Mouse (Mus musculus) cerebellum, postnatal 25 days (tissue): ENCODE data around the gene Edil3.

Experiments
- DNase-seq, 2 experiments: peaks; one replicate each; pipeline ENCODE4 v3.0.0; 2021; ENCODE audit warnings: mixed read lengths in 2 of 2

Edil3 gene

DNA sequence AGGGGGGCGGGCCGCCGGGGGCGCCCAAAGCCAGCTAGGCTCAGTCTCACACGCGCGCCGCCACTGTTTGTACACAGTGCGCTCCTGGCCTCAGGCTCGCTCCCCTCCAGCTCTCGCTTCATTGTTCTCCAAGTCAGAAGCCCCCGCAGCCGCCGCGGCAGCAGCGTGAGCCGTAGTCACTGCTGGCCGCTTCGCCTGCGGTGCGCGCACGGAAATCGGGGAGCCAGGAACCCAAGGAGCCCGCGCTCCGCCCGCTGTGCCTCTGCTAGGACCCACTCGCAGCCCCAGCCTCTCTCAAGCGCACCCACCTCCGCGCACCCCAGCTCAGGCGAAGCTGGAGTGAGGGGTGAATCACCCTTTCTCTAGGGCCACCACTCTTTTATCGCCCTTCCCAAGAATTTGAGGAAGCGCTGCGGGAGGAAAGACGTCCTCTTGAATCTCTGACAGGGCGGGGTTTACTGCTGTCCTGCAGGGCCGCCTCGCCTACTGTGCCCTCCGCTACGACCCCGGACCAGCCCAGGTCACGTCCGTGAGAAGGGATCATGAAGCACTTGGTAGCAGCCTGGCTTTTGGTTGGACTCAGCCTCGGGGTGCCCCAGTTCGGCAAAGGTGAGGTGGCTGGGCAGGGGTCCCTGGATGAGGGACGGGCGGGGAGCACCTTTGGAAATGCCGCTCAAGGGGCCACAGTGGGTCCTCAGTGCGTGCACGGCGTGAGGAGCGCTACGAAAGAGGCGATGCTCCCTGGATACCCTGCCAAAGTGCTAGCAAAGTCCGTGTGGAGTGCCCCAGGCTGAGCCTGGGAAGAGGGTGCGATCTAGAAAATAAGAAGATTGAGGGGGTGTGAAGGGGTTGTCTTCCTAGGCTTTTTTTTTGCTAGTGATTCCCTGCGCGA lies at the start of gene Edil3:
TSS of gene Edil3 (plus strand) at position 33 of the 892 bp plus-strand sequence.
- peak; percentile 33 to 53 for DNase-seq

DNA sequence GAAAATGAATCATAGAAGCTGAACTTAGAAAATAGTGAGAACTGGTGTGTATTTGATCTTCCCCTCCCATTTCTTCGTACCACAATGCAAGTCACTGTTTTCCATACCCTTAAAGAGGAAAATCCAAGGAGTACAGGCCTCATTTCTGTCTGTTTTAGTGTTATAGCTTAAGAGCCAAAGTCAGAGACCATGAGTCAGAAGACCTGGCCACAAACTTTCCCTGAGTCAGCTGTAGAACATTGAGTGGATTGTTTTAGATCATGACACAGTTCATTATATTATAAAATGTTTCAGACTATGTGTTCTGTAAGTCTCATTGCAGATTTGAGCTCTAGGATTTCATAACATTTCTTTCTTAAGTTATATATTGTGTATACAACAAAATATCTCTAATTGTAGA lies 22.1 kb upstream of the Edil3 start:
- no peak for DNase-seq

DNA sequence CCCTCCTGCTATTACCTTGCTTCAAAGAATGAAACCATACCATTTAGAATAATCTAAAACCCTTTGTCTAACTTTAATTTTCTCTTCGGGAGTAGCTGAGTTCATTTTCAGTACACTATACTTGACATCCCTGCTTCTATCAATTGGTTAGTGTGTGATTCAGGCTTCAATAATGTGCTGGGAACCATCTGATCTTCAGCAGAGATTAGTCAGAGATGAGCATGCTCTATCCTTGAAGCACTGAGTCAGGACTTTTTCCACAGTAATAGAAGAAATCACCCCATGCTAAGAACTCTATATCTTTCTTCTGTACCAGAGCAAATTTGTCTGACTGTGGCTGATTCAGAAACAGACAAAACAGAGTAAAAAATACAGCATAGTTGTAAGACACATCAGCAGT lies 20.3 kb upstream of the Edil3 start:
- no peak for DNase-seq

DNA sequence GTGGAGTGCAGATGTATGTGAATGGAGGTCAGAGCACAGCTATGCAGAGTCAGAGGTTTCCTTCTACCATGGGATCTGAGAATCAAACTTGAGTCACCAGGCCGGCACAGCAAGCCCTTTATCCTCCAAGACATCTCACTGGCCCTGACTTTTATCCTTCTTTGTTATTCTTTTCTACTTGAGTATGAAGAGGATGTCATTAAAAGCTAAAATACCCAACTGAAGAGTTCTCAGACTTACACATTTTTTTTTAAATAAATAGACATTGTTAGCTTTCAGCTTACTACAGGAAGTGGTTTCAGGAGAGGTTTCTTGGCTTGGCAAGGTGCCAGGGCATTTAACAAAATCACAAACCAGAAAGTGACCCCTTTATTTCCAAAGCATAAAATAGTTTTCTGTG lies 15.4 kb upstream of the Edil3 start:
- DNase-seq = no peak

- no peak for DNase-seq
These were observed 15.0 kb upstream of the Edil3 start for GRCm38 (mm10) chr13:88806269-88806668.

- DNase-seq = no peak
These were observed 11.2 kb upstream of the Edil3 start for GRCm38 (mm10) chr13:88810097-88810496.

- DNase-seq = no peak
These were observed 475 bp upstream of the Edil3 start for GRCm38 (mm10) chr13:88820686-88821308.

GRCm38 (mm10) chr13:88822332-88822895 lies 1.1 kb downstream of the Edil3 start:
- DNase-seq = no peak

DNA sequence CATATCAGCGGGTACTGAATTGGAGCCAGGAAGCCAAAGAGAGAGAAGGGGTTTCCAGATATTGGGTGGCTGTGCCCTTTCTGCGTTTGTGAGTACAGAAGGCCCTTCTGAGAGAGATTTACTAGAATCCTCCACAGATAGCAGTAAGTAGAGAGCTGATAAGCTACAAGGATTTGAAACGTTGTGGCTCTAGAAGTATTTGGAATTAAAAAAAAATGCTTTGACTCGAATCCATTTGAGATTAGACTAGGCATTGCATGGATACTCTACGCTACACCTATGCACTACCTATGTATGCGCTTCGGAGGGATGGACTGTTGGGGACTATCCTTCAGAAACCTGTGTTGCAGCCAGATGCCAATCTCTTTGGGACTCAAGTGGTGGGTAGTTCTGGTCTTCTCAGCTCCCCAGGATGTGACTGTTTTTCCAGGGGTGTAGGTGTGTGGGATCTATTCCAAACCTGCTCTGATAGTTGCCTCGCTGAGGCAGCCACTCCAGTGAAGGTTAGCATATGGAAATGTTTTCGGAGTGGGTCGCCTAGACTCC lies 1.8 kb downstream of the Edil3 start:
- DNase-seq = peak in 1 of 2 experiments; percentile 10

- DNase-seq = peak; percentile 38 to 53
These were observed 2.5 kb downstream of the Edil3 start for GRCm38 (mm10) chr13:88823522-88824419.

GRCm38 (mm10) chr13:88824441-88824840 lies 3.2 kb downstream of the Edil3 start:
- DNase-seq = no peak

- no peak for DNase-seq
These were observed 7.1 kb downstream of the Edil3 start for GRCm38 (mm10) chr13:88828362-88828761.

DNA sequence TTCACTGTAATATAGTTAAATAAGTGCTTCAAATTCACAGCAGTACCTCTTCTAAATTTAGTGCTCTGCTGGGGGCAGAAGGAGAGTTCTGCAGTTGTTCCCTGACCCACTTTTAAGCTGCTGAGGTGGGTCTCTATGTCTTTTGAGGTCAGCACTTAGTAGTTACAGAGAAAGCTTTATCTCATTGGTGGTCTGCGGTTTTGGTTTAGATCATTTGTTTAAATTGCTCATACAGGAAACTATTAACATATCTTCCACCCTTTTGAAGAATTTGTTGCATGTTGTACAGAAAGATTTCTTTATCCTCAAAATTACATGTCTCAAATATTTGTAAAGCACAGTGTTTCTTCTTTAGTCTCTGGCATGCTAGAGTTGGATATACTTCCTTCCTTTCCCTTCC lies 12.5 kb downstream of the Edil3 start:
- no peak for DNase-seq

GRCm38 (mm10) chr13:88849739-88850138 lies 28.5 kb downstream of the Edil3 start:
- no peak for DNase-seq

DNA sequence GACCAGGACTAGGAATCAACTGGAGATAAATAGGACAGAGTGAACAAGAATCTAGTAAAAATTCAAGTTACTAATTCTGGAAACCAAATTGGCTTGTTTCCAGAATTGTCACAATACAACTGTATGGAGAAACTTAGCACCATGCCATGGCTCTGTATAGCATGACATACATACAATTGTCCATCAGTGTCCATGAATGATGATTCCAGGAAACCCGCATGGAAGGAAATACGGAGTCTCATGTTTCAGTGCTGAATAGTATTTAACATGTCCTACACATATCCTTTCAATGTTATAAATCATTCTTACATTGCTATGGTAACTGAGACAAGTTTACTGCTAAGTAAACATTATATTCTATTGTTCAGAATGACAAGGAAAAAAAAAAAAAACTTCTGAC lies 58.7 kb downstream of the Edil3 start:
- no peak for DNase-seq

DNA sequence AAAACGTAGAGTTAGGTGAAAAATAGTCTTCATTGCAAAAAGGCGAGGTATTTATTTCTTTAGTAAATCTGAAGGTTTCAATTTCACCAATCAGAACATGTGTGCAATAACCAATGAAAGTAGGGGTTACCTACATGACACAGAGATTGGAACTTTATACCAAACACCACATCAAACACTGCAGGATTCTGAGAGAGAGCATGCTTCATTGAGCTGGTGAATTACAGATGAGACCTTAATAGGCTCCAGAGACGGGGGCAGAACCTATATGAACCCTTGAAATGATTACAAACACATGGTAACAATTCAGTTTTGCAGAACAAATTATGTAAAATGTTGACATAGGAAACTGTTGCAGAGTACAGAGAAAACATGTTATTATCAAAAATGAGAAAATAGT lies 69.5 kb downstream of the Edil3 start:
- no peak for DNase-seq

GRCm38 (mm10) chr13:88900046-88900445 lies 78.8 kb downstream of the Edil3 start:
- no peak for DNase-seq

GRCm38 (mm10) chr13:88907405-88907804 lies 86.1 kb downstream of the Edil3 start:
- DNase-seq = no peak

DNA sequence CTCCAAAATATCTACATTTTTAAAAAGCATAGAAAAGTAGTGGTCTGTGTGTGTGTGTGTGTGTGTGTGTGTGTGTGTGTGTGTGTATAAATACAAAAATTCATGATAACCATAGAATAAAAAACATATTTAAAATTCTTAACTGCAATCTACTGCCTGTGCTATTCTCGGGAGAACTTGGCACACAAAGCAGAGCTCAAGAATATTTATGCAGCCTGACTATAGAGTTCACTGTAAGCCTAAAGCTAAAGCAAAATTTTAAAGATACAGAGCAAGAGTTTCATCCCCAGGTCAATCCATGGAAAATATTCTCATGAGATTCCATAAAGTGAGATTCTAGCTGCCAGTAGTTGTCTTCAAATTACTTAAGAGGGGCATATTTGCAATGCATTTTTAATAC lies 86.9 kb downstream of the Edil3 start:
- DNase-seq = no peak

DNA sequence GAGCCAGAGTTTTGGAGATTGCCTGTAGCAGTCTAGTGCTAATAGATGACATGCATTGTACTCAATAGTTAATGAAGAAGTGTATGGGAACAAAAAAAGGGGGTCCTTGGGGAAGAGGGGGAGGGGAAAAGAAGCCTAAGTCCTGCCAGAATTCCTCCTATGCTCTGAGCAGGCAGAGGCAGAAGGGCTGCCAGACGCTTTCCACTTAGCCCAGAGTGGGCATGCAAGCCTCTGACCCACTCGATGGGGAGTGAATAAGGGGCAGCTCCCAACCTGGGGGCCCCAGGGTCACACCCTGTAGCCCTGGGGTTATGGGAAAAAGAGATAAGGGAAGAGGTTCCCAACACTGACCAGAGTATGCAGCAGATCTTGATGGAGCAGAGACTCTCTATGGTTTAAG lies 95.2 kb downstream of the Edil3 start:
- DNase-seq = no peak

- DNase-seq = no peak
These were observed 108.4 kb downstream of the Edil3 start for GRCm38 (mm10) chr13:88929626-88930025.

DNA sequence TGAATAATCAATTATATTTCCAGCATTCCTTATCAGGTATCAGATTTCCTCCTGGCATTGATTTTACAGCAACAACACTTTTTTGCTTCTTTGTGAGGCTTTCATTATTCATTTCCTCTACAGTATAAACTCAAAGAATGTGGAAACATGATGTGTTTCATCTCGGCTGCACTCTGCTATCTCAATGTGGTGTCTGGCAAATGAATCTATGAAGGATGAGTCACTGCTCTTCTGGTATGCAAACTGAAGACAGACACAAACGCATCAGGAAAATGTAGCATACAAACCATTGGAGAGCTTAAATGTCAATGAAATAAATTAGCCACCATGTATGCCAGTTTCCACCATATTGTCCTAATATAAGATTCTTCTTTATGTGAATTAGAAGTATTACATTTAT lies 117.3 kb downstream of the Edil3 start:
- DNase-seq = no peak

DNA sequence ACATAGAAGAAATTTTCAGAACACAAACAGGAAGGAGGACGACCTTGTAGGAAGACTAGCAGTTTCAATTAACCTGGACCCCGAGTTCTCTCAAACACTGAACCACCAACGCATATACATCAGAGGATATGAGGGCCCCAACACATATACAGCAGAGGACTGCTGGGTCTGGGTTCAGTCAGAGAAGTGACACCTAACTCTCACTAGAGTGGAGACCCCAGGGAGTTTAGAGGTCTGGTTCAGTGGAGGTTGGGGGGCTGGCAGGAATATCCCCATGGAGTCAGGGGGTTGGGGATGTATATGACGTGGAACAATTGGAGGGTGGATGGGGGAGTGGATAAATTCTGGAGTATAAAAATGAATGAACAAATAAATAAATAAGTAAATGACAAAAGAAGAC lies 151.1 kb downstream of the Edil3 start:
- no peak for DNase-seq
